Mouse (Mus musculus) inflammation-experienced regulatory T-cells (primary cell): Measurements from ENCODE around the gene Prr22. TPM values are rescaled to one million over a fixed set of nuclear protein-coding genes. Genes with fewer than 3 reads are reported as not detected.

Experiments
- polyA plus RNA-seq, 2 experiments: library from polyadenylated mRNA; unstranded; fragments of 100-300 nt; shearing (Covaris generic); gene quantifications; one replicate each; pipeline ENCODE4 v1.2.1; 2017

Gene Prr22
- 1 to 10 TPM; 1.2 to 2.2 TPM for polyA plus RNA-seq

DNA sequence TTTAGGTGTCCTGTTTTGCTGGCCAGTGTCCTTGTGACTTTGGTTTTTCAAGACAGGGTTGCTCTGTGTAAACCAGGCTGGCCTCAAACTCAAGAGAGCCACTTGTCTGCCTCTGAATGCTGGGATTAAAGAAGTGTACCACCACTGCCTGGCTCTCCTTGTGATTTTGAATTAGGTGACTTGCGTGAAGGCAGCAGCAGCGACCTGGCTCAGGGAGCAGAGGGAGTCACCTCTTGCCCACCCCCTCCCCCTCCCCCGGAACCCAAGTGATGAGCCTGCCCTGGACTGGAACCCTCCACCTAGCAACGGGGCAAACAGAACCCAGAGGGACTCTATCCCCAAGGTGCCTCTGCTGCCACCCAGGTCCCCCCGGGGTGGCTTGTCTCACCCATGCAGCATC is at the start of gene Prr22:
Gene Prr22 (plus strand): TSS at position 301 of the 400 bp plus-strand sequence.

GRCm38 (mm10) chr17:56757416-56758123 is 12.5 kb upstream of the Prr22 start, which contains the start of gene Nrtn:
TSS of gene Nrtn (minus strand) at chr17:56757530.

DNA sequence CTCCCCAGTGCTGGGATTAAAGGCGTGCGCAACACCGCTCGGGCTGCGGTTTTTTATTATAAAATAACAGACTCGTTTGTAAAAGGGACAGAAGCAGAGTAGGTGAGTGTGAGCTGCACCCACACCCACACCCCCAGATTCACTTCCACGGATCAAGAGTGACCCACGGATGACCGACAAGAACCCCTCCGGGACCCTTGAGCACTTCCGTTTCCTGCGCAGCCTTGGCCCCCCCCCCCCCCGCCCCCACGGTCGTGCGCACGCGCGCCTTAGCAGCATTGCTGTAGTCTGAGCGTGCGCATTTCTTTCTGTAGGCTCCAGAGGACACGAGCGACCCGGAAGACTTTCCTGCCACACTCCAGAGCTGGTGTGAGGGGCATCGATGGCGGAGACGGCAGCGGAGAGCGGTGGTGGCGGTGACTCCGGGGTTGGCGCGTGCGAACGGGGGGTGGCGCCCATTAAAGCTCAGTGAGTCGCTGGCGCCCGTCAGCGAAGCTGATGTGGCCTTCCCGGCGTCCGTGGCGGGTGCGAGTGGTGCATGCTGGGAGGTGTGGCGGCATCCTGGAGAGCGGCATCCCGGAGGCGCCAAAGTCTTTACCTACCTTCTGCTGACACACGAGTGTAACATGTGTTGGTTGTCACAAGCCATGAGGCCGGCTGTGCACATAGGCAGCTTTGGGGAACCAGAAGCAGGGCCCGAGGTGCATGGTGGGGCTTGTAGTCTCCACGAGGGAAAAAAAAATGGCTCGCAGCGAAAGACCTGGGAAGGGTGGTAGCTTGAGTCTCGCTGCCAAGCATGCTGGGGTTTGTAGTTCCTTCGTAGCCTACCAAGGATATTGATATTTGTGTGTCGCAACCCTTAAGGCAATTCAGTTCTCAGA is 5.3 kb upstream of the Prr22 start, which contains the start of gene Dus3l:
Gene Dus3l (plus strand): TSS at position 284 of the 881 bp plus-strand sequence.

Other genes starting within 250 kb of the Prr22 start
- gene Gm20219, start 215.9 kb upstream of the Prr22 start, polyA plus RNA-seq, result under 1 TPM; 0.44 to 0.99 TPM
- 100 to 1,000 TPM; 146 to 176 TPM for gene Safb2, start 185.7 kb upstream of the Prr22 start, polyA plus RNA-seq
- gene Safb, start 185.4 kb upstream of the Prr22 start, polyA plus RNA-seq, result 100 to 1,000 TPM; 175 to 240 TPM
- gene 2410015M20Rik, start 160.5 kb upstream of the Prr22 start, polyA plus RNA-seq, result 100 to 1,000 TPM; 183 to 188 TPM
- gene Rpl36, start 156.8 kb upstream of the Prr22 start, polyA plus RNA-seq, result 1,000 to 10,000 TPM; 1,553 to 1,612 TPM
- gene Lonp1, start 143.4 kb upstream of the Prr22 start, polyA plus RNA-seq, result 10 to 100 TPM; 41.9 to 43.4 TPM
- 1 to 10 TPM; 2.3 to 2.6 TPM for gene Catsperd, start 142.1 kb upstream of the Prr22 start, polyA plus RNA-seq
- gene Ranbp3, start 97.0 kb upstream of the Prr22 start, polyA plus RNA-seq, result 10 to 100 TPM; 95.5 to 97.1 TPM
- 100 to 1,000 TPM; 211 to 228 TPM for gene Ndufa11, start 52.5 kb upstream of the Prr22 start, polyA plus RNA-seq
- 10 to 100 TPM; 16.9 to 20.1 TPM for gene Vmac, start 52.2 kb upstream of the Prr22 start, polyA plus RNA-seq
- gene Nrtn, start 12.7 kb upstream of the Prr22 start, polyA plus RNA-seq, result under 1 TPM in 1 of 2 experiments, not detected in 1; 0.20 TPM
- 10 to 100 TPM; 52.8 to 65.4 TPM for gene Dus3l, start 5.5 kb upstream of the Prr22 start, polyA plus RNA-seq
- 1 to 10 TPM in 1 of 2 experiments, under 1 TPM in 1; 0.64 to 2.1 TPM for gene Rfx2, start 60.8 kb downstream of the Prr22 start, polyA plus RNA-seq
- under 1 TPM; 0.13 to 0.84 TPM for gene Acsbg2, start 104.2 kb downstream of the Prr22 start, polyA plus RNA-seq
- gene 1700061G19Rik, start 105.2 kb downstream of the Prr22 start, polyA plus RNA-seq, result under 1 TPM; 0.36 to 0.72 TPM
- 10 to 100 TPM; 37.5 to 38.6 TPM for gene Mllt1, start 165.2 kb downstream of the Prr22 start, polyA plus RNA-seq
- not detected for gene Acer1, start 211.9 kb downstream of the Prr22 start, polyA plus RNA-seq
- 10 to 100 TPM; 70.9 to 88.2 TPM for gene Clpp, start 220.1 kb downstream of the Prr22 start, polyA plus RNA-seq
- 10 to 100 TPM; 31.4 to 37.2 TPM for gene Alkbh7, start 227.1 kb downstream of the Prr22 start, polyA plus RNA-seq
- gene Pspn, start 229.8 kb downstream of the Prr22 start, polyA plus RNA-seq, result 1 to 10 TPM; 1.2 to 2.1 TPM
- 10 to 100 TPM; 88.5 to 98.7 TPM for gene Gtf2f1, start 241.0 kb downstream of the Prr22 start, polyA plus RNA-seq
- 1 to 10 TPM; 1.5 to 1.6 TPM for gene Gm17949, start 241.2 kb downstream of the Prr22 start, polyA plus RNA-seq